Mouse (Mus musculus) liver, embryonic 14.5 days (tissue): ENCODE measurements at regions not wholly inside any gene's neighbourhood (a gene's known extent, or its start where the extent isn't known, plus 50 kb on each side); places are given as distances from the start of the nearest gene placed in this dataset.

Experiments
- CTCF ChIP-seq: IDR thresholded peaks from 2 replicates; pipeline ENCODE4 v1.5.1; 2016; ENCODE audit warnings: antibody characterized with exemption, low read depth, control low read depth
- EP300 ChIP-seq: IDR thresholded peaks from 2 replicates; pipeline ENCODE4 v1.6.1; 2016; ENCODE audit warnings: antibody characterized with exemption, low read depth

GRCm38 (mm10) chr13:44544786-44545185 is 184.5 kb upstream of the Jarid2 start:
- TF ChIP-seq CTCF (no peak), EP300 (no peak)
